Mouse (Mus musculus) megakaryocyte, embryonic 14.5 days (primary cell): ENCODE measurements at regions not wholly inside any gene's neighbourhood (a gene's known extent, or its start where the extent isn't known, plus 50 kb on each side); places are given as distances from the start of the nearest gene placed in this dataset.

Source experiments
- FLI1 ChIP-seq: IDR thresholded peaks from 2 replicates; pipeline ENCODE4 v1.6.1; 2012; ENCODE audit warnings: low read length, inconsistent platforms, mixed read lengths
- GATA1 ChIP-seq: IDR thresholded peaks from 3 replicates; pipeline ENCODE4 v1.6.1; 2012; ENCODE audit warnings: mixed read lengths, low read length, inconsistent platforms, borderline replicate concordance

GRCm38 (mm10) chr14:120699378-120699777 lies 211.6 kb upstream of the Ipo5 start:
- TF ChIP-seq GATA1 (no peak), FLI1 (no peak)
